Mouse (Mus musculus) limb, embryonic 13.5 days (tissue): Measurements from ENCODE around the gene Abcc12. TPM values are rescaled to one million over a fixed set of nuclear protein-coding genes. Genes with fewer than 3 reads are reported as not detected.

Experiments used
- ATAC-seq: fragments of 200-750 bp; cut with Nextera tagmentation; 2 replicates; pipeline ENCODE4 v1.8.0; 2017; ENCODE audit warnings: low read depth, moderate number of reproducible peaks, moderate TSS enrichment; ENCODE audit not compliant: low FRiP score
- H3K27ac ChIP-seq: fragments of 300-500 bp; sonication (generic); 2 replicates; pipeline ENCODE4 v1.5.1; 2015; ENCODE audit warnings: inconsistent platforms, mild to moderate bottlenecking, moderate library complexity
- H3K27me3 ChIP-seq: fragments of 300-500 bp; sonication (generic); 2 replicates; pipeline ENCODE4 v1.6.1; 2015; ENCODE audit warnings: mild to moderate bottlenecking, inconsistent platforms
- H3K36me3 ChIP-seq: fragments of 300-500 bp; sonication (generic); 2 replicates; pipeline ENCODE4 v1.6.1; 2015; ENCODE audit warnings: inconsistent platforms, mild to moderate bottlenecking, moderate library complexity
- H3K4me1 ChIP-seq: fragments of 300-500 bp; sonication (generic); 2 replicates; pipeline ENCODE4 v1.6.1; 2015; ENCODE audit warnings: inconsistent platforms
- H3K4me2 ChIP-seq: fragments of 300-500 bp; sonication (generic); replicated peaks from 2 replicates; pipeline ENCODE4 v1.6.1; 2015; ENCODE audit warnings: inconsistent platforms, mild to moderate bottlenecking, moderate library complexity
- H3K4me3 ChIP-seq: fragments of 300-500 bp; sonication (generic); 2 replicates; pipeline ENCODE4 v1.5.1; 2015; ENCODE audit warnings: moderate library complexity, mild to moderate bottlenecking, inconsistent platforms
- H3K9ac ChIP-seq: fragments of 300-500 bp; sonication (generic); 2 replicates; pipeline ENCODE4 v1.6.1; 2015; ENCODE audit warnings: mild to moderate bottlenecking, inconsistent platforms
- H3K9me3 ChIP-seq: fragments of 300-500 bp; sonication (generic); 2 replicates; pipeline ENCODE4 v1.6.1; 2016; ENCODE audit warnings: inconsistent platforms
- WGBS: fragments of 180-500 bp; shearing (Covaris S2); methylation state at CpG from one replicate; pipeline ENCODE4 v1.1.7; 2015; 5-methylcytosine and 5-hydroxymethylcytosine counted together
- polyA plus RNA-seq: library from polyadenylated mRNA; unstranded; fragments of >200 nt; fragmentation: Nextera tagmentation; extraction: Ambion mirVana; gene quantifications from 2 replicates; pipeline ENCODE4 v1.2.1, GENCODE M21; 2015

The Abcc12 gene
- polyA plus RNA-seq, 1 experiment from 2014 or later: 0.13 TPM

DNA sequence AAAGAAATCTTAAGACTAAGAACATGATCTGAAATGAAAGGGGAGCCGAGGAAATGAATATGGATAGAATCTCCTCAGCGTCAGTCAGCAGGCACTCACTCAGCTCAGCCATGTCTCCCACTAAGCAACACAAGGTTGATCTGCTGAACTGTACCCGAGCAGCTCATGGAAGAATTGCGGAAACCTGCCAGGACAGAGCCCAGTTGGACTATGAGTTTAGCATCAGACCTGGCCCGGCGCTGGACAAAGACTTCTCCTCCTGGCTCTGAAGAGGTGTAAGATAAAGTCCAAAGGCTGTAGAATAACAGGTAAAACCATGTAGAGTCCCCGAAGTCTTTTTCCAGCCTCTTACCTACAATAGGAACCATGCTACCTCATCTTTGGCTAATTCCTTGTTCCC lies 17.2 kb upstream of the Abcc12 start:
- H3K27ac ChIP-seq: no peak overlapping the region
- no peak overlapping the region for H3K4me2 ChIP-seq
- no peak overlapping the region for H3K9ac ChIP-seq
- H3K9me3 ChIP-seq: no peaks in the 10 kb centered on the region
- ATAC-seq: no peak
- H3K4me1 ChIP-seq: no peaks in the 10 kb centered on the region
- H3K36me3 ChIP-seq: no peaks in the 10 kb centered on the region
- WGBS: 85% methylated on average over 7 of the region's 7 CpGs
- H3K27me3 ChIP-seq: no peaks in the 10 kb centered on the region
- no peak overlapping the region for H3K4me3 ChIP-seq

DNA sequence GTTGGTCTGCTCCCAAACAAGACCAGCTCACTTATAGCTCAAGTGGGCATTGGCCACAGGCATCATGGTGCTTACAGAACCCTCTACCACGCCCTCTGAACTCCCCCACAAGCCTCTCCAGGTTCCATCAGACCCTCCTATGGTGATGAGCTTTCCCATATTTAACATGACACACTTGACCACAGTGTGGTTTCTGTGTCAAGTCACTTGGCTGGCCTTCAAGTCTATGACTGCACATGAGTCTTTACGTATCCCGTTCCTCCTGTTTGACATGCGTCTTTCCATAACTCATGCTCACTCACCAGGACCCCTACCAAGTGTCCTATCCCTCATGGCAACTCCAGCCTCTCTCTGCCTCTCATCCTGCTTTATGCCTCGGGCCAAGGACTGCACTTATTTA lies 15.2 kb upstream of the Abcc12 start:
- H3K36me3 ChIP-seq: no peaks in the 10 kb centered on the region
- no peak for ATAC-seq
- H3K9ac ChIP-seq: no peak overlapping the region
- no peak overlapping the region for H3K27ac ChIP-seq
- H3K4me3 ChIP-seq: no peak overlapping the region
- H3K9me3 ChIP-seq: no peaks in the 10 kb centered on the region
- WGBS: 81% methylated on average over 5 of the region's 5 CpGs
- no peak overlapping the region for H3K4me2 ChIP-seq
- no peaks in the 10 kb centered on the region for H3K4me1 ChIP-seq
- no peaks in the 10 kb centered on the region for H3K27me3 ChIP-seq

DNA sequence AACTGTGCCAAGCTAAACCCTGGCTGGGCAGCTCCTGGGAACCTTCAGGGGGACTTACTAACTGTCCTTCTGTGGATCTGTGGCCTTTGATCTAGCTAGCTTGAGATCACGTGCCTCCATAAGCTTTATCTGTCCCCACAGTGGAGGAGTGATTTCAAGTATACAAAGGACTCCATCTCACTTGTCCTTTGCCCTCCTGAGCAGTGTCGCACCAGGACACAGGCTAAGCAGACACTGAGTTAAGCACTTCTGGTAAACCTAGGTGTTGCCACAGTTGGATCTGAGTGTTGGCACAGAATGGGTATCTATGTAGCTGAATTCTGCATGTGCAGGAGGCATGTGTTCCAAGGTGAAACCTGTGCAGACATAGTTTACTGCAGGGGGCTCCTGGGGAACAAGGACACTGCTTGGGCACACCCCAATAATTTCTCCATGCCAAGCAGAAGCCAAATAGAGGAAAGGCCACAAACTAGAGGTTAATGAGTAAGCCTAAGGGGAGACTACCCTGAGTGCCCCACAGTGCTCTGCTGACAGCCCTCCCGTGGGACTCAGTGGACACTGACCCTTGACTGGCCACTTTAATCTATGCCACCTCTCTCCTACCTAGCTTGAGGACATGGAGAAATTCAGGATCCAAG lies 13.8 kb upstream of the Abcc12 start:
- no peak overlapping the region for H3K4me2 ChIP-seq
- no peak overlapping the region for H3K27ac ChIP-seq
- 82% methylated on average over 3 of the region's 3 CpGs for WGBS
- H3K27me3 ChIP-seq: no peaks in the 10 kb centered on the region
- H3K9me3 ChIP-seq: no peaks in the 10 kb centered on the region
- ATAC-seq: no peak
- H3K4me1 ChIP-seq: no peaks in the 10 kb centered on the region
- no peak overlapping the region for H3K4me3 ChIP-seq
- no peaks in the 10 kb centered on the region for H3K36me3 ChIP-seq
- H3K9ac ChIP-seq: no peak overlapping the region

DNA sequence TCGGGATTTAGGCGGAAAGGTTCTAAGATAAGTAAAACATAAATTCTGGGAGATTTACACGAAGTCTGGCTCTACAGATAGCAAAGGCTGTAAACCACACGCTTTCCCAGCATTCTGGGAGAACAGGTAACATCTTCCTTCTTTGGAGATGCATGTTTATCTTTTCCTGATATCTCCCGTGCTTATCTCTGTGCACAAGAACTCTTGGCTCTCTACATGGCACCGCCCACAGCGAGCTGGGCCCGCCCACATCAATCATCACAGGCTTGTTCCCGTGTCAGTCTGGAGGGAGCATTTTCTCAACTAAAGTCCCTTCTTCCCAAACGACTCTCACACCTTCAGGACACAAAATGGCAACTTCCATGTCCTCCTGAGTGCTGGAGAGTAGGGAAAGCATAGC lies 12.6 kb upstream of the Abcc12 start:
- Histone ChIP-seq H3K9ac (no peak overlapping the region), H3K9me3 (no peaks in the 10 kb centered on the region), H3K27ac (no peak overlapping the region), H3K4me1 (no peaks in the 10 kb centered on the region), H3K4me2 (no peak overlapping the region), H3K4me3 (no peak overlapping the region), H3K27me3 (no peaks in the 10 kb centered on the region), H3K36me3 (no peaks in the 10 kb centered on the region)
- WGBS: 63% methylated on average over 10 of the region's 10 CpGs
- ATAC-seq: no peak

DNA sequence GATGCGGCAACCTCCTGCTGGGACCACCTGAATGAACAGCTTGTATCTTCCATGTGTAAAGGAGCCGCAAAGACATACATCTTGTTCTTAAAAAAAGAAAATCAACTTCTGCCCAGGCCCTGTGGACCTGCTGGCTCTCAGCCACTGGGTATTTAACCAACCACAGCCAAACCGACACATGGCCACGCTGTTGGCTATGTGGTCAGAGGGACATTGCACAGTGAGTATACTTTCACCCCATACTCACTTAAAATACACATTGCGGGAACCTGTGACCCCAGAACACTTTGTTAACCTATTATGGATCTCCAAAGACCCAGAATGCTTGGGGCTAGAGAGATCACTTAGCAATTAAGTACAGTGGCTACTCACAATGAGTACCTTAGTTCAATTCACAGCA lies 7.9 kb upstream of the Abcc12 start:
- no peaks in the 10 kb centered on the region for H3K9me3 ChIP-seq
- H3K4me2 ChIP-seq: no peak overlapping the region
- no peaks in the 10 kb centered on the region for H3K36me3 ChIP-seq
- no peak for ATAC-seq
- WGBS: 91% methylated on average over 5 of the region's 5 CpGs
- no peaks in the 10 kb centered on the region for H3K4me1 ChIP-seq
- H3K4me3 ChIP-seq: no peak overlapping the region
- no peak overlapping the region for H3K9ac ChIP-seq
- H3K27me3 ChIP-seq: no peaks in the 10 kb centered on the region
- H3K27ac ChIP-seq: no peak overlapping the region

DNA sequence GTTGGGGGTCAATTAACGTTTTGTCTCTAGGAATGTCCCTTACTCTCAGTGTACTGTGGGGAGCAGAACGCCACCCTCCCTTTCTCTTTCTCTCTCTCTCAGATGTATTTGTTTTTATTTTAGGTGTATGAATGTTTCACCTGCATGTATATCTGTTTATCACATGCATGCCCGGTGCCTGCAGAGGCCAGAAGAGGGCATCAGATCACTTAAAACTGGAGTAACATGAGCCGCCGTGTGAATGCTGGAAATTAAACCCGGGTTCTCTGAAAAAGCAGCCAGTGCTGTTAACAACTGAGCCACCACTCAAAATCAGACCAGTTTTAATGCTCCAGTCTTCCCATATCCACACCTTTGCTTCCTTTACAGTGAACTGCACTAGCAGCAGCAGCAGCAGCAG lies 6.2 kb upstream of the Abcc12 start:
- H3K27me3 ChIP-seq: no peaks in the 10 kb centered on the region
- WGBS: 36% methylated on average over 6 of the region's 6 CpGs
- no peaks in the 10 kb centered on the region for H3K36me3 ChIP-seq
- H3K27ac ChIP-seq: no peak overlapping the region
- H3K9ac ChIP-seq: no peak overlapping the region
- H3K4me3 ChIP-seq: no peak overlapping the region
- H3K4me1 ChIP-seq: no peaks in the 10 kb centered on the region
- no peak overlapping the region for H3K4me2 ChIP-seq
- ATAC-seq: no peak
- no peaks in the 10 kb centered on the region for H3K9me3 ChIP-seq

DNA sequence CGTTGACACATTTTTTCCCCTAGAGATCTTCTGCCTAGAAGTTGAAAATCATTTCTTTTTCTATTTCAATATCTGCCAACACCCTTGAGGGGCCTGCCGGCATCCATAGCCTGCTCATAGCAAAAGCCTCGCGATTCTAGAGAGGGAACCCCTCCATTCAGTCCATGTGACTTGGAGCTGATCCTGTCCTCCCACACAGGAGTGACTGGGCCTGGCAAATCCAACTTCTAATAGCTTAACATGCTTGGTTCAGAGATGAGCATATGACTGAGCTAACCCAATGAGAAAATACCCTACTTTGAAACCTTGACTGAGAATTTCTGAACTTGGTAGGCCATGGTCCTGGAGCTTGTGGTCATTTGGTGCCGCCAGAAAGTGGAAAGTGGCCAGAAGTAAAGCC lies 5.6 kb upstream of the Abcc12 start:
- no peak overlapping the region for H3K27ac ChIP-seq
- H3K36me3 ChIP-seq: no peaks in the 10 kb centered on the region
- no peak for ATAC-seq
- H3K4me2 ChIP-seq: no peak overlapping the region
- H3K4me3 ChIP-seq: no peak overlapping the region
- H3K4me1 ChIP-seq: no peaks in the 10 kb centered on the region
- H3K9ac ChIP-seq: no peak overlapping the region
- H3K9me3 ChIP-seq: no peaks in the 10 kb centered on the region
- WGBS: 39% methylated on average over 5 of the region's 5 CpGs
- H3K27me3 ChIP-seq: no peaks in the 10 kb centered on the region

DNA sequence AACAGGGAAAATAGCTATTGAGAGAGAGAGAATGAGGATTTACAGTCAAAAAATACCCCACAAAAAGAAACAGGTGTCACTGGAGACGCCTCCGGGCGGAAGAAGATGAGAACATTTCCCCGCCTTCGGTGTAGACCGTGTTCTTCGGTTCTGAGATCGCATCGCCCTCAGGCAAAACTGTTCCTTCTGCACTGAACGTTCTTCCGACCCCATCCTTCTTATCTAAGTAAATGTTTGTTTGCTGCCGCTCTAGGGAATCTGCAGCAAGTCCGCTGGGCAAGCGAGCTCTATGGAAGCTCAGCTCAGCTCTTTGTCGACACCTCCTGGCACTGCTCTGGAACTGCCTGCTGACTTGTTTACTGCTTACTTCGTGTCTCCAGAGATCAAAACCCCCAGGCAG lies 5.0 kb upstream of the Abcc12 start:
- H3K27ac ChIP-seq: no peak overlapping the region
- no peaks in the 10 kb centered on the region for H3K4me1 ChIP-seq
- H3K9ac ChIP-seq: peak overlapping the region; percentile 27
- 1% methylated on average over 16 of the region's 16 CpGs for WGBS
- peak overlapping the region; percentile 41 for H3K4me3 ChIP-seq
- ATAC-seq: peak; percentile 64; the same call in 1 of the 2 replicates
- no peaks in the 10 kb centered on the region for H3K9me3 ChIP-seq
- H3K27me3 ChIP-seq: no peaks in the 10 kb centered on the region
- H3K36me3 ChIP-seq: no peaks in the 10 kb centered on the region
- H3K4me2 ChIP-seq: peak overlapping the region; percentile 68

DNA sequence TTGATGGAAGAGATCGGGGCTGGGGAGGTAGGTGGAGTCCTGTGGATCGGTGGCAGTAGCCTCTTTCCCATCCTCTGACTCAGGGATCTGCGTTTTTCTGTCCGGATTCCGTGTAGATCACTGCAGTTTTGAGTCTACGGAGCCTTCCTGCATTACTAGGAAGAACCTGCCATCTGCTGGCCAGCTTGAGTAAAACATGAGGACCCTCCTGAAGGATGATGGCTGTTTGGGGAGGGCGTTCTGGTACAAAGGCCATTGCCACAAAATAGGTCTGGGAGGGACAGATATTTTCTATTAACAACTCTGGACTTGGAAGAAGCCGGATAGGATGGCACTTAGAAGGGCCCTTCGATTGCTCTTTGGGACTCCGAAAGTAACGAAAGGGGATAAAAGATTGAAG lies 4.6 kb upstream of the Abcc12 start:
- peak; percentile 55 for ATAC-seq
- WGBS: 3% methylated on average over 11 of the region's 11 CpGs
- H3K9ac ChIP-seq: peak overlapping the region; percentile 27
- H3K36me3 ChIP-seq: no peaks in the 10 kb centered on the region
- H3K9me3 ChIP-seq: no peaks in the 10 kb centered on the region
- no peaks in the 10 kb centered on the region for H3K4me1 ChIP-seq
- H3K27me3 ChIP-seq: no peaks in the 10 kb centered on the region
- H3K4me2 ChIP-seq: peak overlapping the region; percentile 68
- H3K27ac ChIP-seq: no peak overlapping the region
- peak overlapping the region; percentile 41 for H3K4me3 ChIP-seq

DNA sequence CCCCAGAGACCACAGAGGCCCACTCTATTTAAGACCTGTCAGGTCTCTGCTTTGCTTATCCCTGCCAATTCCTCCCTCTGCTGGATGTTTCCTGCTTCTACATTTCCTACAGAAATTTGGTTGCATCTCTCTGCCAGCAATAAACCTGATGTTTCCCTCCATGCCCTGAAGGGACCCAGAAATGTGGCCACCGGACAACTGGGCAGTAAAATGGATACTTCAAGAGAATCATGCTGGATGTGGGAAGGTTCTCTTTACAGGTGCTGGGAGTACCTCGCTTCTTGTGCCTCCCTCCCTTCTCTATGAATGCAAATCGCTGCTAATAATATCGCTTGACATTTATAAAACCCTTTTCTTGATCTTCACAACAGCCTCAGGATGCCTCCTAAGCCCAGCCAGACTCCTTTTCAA lies 1.4 kb upstream of the Abcc12 start:
- Histone ChIP-seq H3K4me3 (no peak overlapping the region), H3K4me1 (peaks cover 8% of the 10 kb centered on the region), H3K9ac (no peak overlapping the region), H3K36me3 (no peaks in the 10 kb centered on the region), H3K9me3 (no peaks in the 10 kb centered on the region), H3K4me2 (no peak overlapping the region), H3K27me3 (no peaks in the 10 kb centered on the region), H3K27ac (no peak overlapping the region)
- 74% methylated on average over 4 of the region's 4 CpGs for WGBS
- ATAC-seq: no peak

DNA sequence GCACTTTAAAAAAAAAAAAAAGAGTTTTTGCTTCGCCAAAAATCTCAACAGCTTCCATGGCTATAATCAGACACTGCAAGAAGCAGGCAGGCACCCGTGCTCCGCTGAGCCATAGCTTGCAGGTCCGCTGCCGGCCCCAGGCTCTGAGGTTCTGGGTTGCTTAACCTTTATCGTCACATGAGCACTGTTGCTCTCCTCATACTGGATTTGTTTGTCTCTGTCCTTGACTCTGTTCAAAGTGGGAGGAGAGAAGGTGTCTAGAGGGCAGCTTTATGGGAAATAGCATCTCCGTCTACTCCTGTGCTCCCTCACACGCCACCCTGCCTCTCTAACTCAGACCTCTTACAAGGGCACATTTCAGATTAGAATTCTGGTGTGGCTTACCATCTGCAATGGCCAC lies 1.8 kb downstream of the Abcc12 start:
- no peaks in the 10 kb centered on the region for H3K9me3 ChIP-seq
- H3K36me3 ChIP-seq: no peaks in the 10 kb centered on the region
- no peaks in the 10 kb centered on the region for H3K27me3 ChIP-seq
- no peak overlapping the region for H3K9ac ChIP-seq
- H3K4me2 ChIP-seq: no peak overlapping the region
- no peak for ATAC-seq
- 74% methylated on average over 8 of the region's 8 CpGs for WGBS
- no peak overlapping the region for H3K4me3 ChIP-seq
- H3K4me1 ChIP-seq: peaks cover 8% of the 10 kb centered on the region
- no peak overlapping the region for H3K27ac ChIP-seq

DNA sequence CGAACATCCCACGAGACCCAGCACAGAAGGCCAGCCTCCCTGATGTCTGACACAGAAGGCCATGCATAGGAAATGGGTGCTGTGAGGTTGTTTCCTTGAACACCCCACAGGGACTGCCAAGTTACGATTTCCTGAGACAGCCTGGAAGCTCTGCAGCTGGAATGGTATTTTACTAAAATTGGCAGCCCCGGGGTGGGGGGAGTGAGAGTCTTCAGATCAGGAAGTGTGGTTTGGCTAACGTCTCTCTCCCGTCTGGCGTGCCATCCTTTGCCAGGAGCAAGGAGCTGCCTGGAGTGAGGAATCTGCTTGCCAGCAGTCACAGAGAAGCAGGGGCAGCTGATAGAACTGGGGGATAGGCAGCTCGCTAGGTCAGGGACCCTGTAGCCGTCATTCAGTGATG lies 2.4 kb downstream of the Abcc12 start:
- no peak for ATAC-seq
- no peak overlapping the region for H3K4me2 ChIP-seq
- H3K27me3 ChIP-seq: no peaks in the 10 kb centered on the region
- no peak overlapping the region for H3K9ac ChIP-seq
- H3K27ac ChIP-seq: no peak overlapping the region
- no peaks in the 10 kb centered on the region for H3K9me3 ChIP-seq
- WGBS: 38% methylated on average over 9 of the region's 9 CpGs
- H3K36me3 ChIP-seq: no peaks in the 10 kb centered on the region
- no peak overlapping the region for H3K4me3 ChIP-seq
- H3K4me1 ChIP-seq: peaks cover 8% of the 10 kb centered on the region

DNA sequence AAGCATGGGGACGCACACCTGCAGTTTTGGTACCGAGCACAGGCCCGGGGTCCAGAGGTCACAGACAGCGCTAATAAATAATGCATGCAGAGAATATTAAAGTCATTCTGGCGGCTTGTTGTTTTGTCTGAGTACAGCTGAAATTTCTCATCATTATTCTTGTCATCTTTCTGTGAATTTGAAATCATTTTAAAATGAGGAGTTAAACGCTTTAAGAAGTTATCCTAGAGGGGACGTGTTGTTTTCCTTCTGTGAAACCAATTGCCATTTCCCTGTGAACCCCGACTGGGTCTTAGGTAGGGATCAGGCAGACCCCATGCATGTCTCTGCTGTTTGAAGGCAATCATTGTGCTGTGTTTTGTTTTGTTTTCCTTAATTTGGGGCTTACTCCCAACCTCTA lies 2.9 kb downstream of the Abcc12 start:
- Histone ChIP-seq H3K27ac (no peak overlapping the region), H3K36me3 (no peaks in the 10 kb centered on the region), H3K4me2 (no peak overlapping the region), H3K27me3 (no peaks in the 10 kb centered on the region), H3K9ac (no peak overlapping the region), H3K9me3 (no peaks in the 10 kb centered on the region), H3K4me3 (no peak overlapping the region), H3K4me1 (peaks cover 8% of the 10 kb centered on the region)
- no peak for ATAC-seq
- 75% methylated on average over 8 of the region's 8 CpGs for WGBS
